Mouse (Mus musculus): ENCODE measurements around the gene Olfr1205. TPM values are rescaled to one million over a fixed set of nuclear protein-coding genes. Genes with fewer than 3 reads are reported as not detected.

Gene Olfr1205
- polyA plus RNA-seq (2015; fragmentation: Nextera tagmentation; extraction: Ambion mirVana): not detected in 2 replicates

- no peak within 1 kb of the TSS for H3K4me2 ChIP-seq (replicated peaks)
- no peaks in the 10 kb centered on the region for H3K4me1 ChIP-seq
- H3K27me3 ChIP-seq: no peaks in the 10 kb centered on the region
- H3K27ac ChIP-seq: no peak within 1 kb of the TSS
- H3K36me3 ChIP-seq: no peaks in the 10 kb centered on the region
- H3K9me3 ChIP-seq: 0 out of 2 replicates have a peak, but pooled peaks cover 3% of the 10 kb centered on the region
- no peak within 1 kb of the TSS for H3K9ac ChIP-seq
- WGBS: 85% methylated on average over 2 of the region's 2 CpGs
- ATAC-seq (ENCODE audit: low FRiP score, low read depth): no peak
- no peak within 1 kb of the TSS for H3K4me3 ChIP-seq
These were observed at the start of gene Olfr1205 for GRCm38 (mm10) chr2:88829437-88829836. Gene Olfr1205, plus strand, starts transcription at chr2:88829737.

- Histone ChIP-seq H3K9ac (no peak within 1 kb of the TSS), H3K27me3 (no peaks in the 10 kb centered on the region), H3K4me3 (no peak within 1 kb of the TSS), H3K4me2 (replicated peaks) (no peak within 1 kb of the TSS), H3K27ac (no peak within 1 kb of the TSS), H3K4me1 (no peaks in the 10 kb centered on the region), H3K36me3 (no peaks in the 10 kb centered on the region), H3K9me3 (no peaks in the 10 kb centered on the region)
- 86% methylated on average over 6 of the region's 6 CpGs for WGBS
- no peak for ATAC-seq (ENCODE audit: low FRiP score, low read depth)
These were observed 36.8 kb upstream of the Olfr1205 start, which contains the start of gene Olfr1201 for GRCm38 (mm10) chr2:88792736-88793135. Gene Olfr1201, plus strand, starts transcription at chr2:88793036.

DNA sequence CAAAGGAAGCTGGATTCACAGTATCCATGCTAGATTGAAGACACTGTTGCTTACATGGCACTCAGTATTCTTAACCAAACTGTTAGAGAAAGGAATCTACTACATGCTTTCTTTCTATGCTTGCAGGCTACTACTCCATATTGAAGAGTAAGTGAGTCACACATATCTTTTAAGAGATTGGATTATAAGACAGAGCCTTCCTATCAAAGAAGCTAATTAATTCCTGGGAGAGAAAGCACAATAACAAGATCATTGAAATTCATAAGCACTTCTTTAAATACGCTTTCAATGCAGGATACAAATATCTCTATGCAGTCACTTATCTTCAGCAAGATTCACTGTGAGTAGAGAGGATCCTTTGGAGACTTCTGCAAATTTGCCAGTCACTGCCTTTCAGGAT, 15.3 kb upstream of the Olfr1205 start, which contains the start of gene Olfr1202:
Gene Olfr1202, plus strand, starts transcription at position 301 of the 400 bp plus-strand sequence.
- Histone ChIP-seq H3K9me3 (no peaks in the 10 kb centered on the region), H3K4me3 (no peak within 1 kb of the TSS), H3K9ac (no peak within 1 kb of the TSS), H3K27ac (no peak within 1 kb of the TSS), H3K4me1 (no peaks in the 10 kb centered on the region), H3K4me2 (replicated peaks) (no peak within 1 kb of the TSS), H3K36me3 (no peaks in the 10 kb centered on the region), H3K27me3 (no peaks in the 10 kb centered on the region)
- ATAC-seq (ENCODE audit: low FRiP score, low read depth): no peak
- 81% methylated on average over 1 of the region's 1 CpGs for WGBS

- Histone ChIP-seq H3K4me2 (replicated peaks) (no peak overlapping the region), H3K9me3 (no peaks in the 10 kb centered on the region), H3K4me3 (no peak overlapping the region), H3K36me3 (no peaks in the 10 kb centered on the region), H3K9ac (no peak overlapping the region), H3K4me1 (no peaks in the 10 kb centered on the region), H3K27ac (no peak overlapping the region), H3K27me3 (no peaks in the 10 kb centered on the region)
- WGBS: 71% methylated on average over 2 of the region's 2 CpGs
- ATAC-seq (ENCODE audit: low FRiP score, low read depth): no peak
These were observed 8.9 kb downstream of the Olfr1205 start for GRCm38 (mm10) chr2:88838477-88838876.

- H3K27ac ChIP-seq: no peak within 1 kb of the TSS
- H3K9ac ChIP-seq: no peak within 1 kb of the TSS
- no peak within 1 kb of the TSS for H3K4me2 ChIP-seq (replicated peaks)
- no peak within 1 kb of the TSS for H3K4me3 ChIP-seq
- 92% methylated on average over 1 of the region's 1 CpGs for WGBS
- H3K27me3 ChIP-seq: no peaks in the 10 kb centered on the region
- no peaks in the 10 kb centered on the region for H3K4me1 ChIP-seq
- H3K9me3 ChIP-seq: no peaks in the 10 kb centered on the region
- no peak for ATAC-seq (ENCODE audit: low FRiP score, low read depth)
- H3K36me3 ChIP-seq: no peaks in the 10 kb centered on the region
These were observed 19.5 kb downstream of the Olfr1205 start, which contains the start of gene Olfr1204 for GRCm38 (mm10) chr2:88848992-88849391. Gene Olfr1204, plus strand, starts transcription at chr2:88849292.

GRCm38 (mm10) chr2:88862931-88863330, 33.4 kb downstream of the Olfr1205 start, which contains the start of gene Olfr1206:
Gene Olfr1206, plus strand, starts transcription at chr2:88863231.
- H3K4me1 ChIP-seq: no peaks in the 10 kb centered on the region
- WGBS: 81% methylated on average over 2 of the region's 2 CpGs
- H3K27me3 ChIP-seq: no peaks in the 10 kb centered on the region
- H3K36me3 ChIP-seq: no peaks in the 10 kb centered on the region
- H3K4me2 ChIP-seq (replicated peaks): no peak within 1 kb of the TSS
- no peak for ATAC-seq (ENCODE audit: low FRiP score, low read depth)
- no peak within 1 kb of the TSS for H3K27ac ChIP-seq
- no peak within 1 kb of the TSS for H3K9ac ChIP-seq
- no peaks in the 10 kb centered on the region for H3K9me3 ChIP-seq
- H3K4me3 ChIP-seq: no peak within 1 kb of the TSS

Other genes with a start within 250 kb of the Olfr1205 start
- not detected in 2 replicates for gene Olfr1189, start 243.3 kb upstream of the Olfr1205 start, polyA plus RNA-seq (2015; fragmentation: Nextera tagmentation; extraction: Ambion mirVana)
- not detected in 2 replicates for gene Olfr1191-ps1, start 189.2 kb upstream of the Olfr1205 start, polyA plus RNA-seq (2015; fragmentation: Nextera tagmentation; extraction: Ambion mirVana)
- gene Olfr1192-ps1, start 181.2 kb upstream of the Olfr1205 start, polyA plus RNA-seq (2015; fragmentation: Nextera tagmentation; extraction: Ambion mirVana): not detected in 2 replicates
- not detected in 2 replicates for gene Olfr1193, start 154.1 kb upstream of the Olfr1205 start, polyA plus RNA-seq (2015; fragmentation: Nextera tagmentation; extraction: Ambion mirVana)
- gene Olfr1195, start 140.6 kb upstream of the Olfr1205 start, polyA plus RNA-seq (2015; fragmentation: Nextera tagmentation; extraction: Ambion mirVana): not detected in 2 replicates
- gene Olfr1196, start 125.1 kb upstream of the Olfr1205 start, polyA plus RNA-seq (2015; fragmentation: Nextera tagmentation; extraction: Ambion mirVana): not detected in 2 replicates
- not detected in 2 replicates for gene Olfr1197, start 97.4 kb upstream of the Olfr1205 start, polyA plus RNA-seq (2015; fragmentation: Nextera tagmentation; extraction: Ambion mirVana)
- gene Olfr1198, start 78.4 kb upstream of the Olfr1205 start, polyA plus RNA-seq (2015; fragmentation: Nextera tagmentation; extraction: Ambion mirVana): not detected in 2 replicates
- gene Olfr1199, start 69.3 kb upstream of the Olfr1205 start, polyA plus RNA-seq (2015; fragmentation: Nextera tagmentation; extraction: Ambion mirVana): not detected in 2 replicates
- gene Olfr1200, start 59.2 kb upstream of the Olfr1205 start, polyA plus RNA-seq (2015; fragmentation: Nextera tagmentation; extraction: Ambion mirVana): not detected in 2 replicates
- gene Olfr1201, start 36.7 kb upstream of the Olfr1205 start, polyA plus RNA-seq (2015; fragmentation: Nextera tagmentation; extraction: Ambion mirVana): not detected in 2 replicates
- gene Olfr1202, start 15.2 kb upstream of the Olfr1205 start, polyA plus RNA-seq (2015; fragmentation: Nextera tagmentation; extraction: Ambion mirVana): 0.04 TPM in 1 of 2 replicates, not detected in the other
- gene Olfr1204, start 19.6 kb downstream of the Olfr1205 start, polyA plus RNA-seq (2015; fragmentation: Nextera tagmentation; extraction: Ambion mirVana): not detected in 2 replicates
- not detected in 2 replicates for gene Olfr1206, start 33.5 kb downstream of the Olfr1205 start, polyA plus RNA-seq (2015; fragmentation: Nextera tagmentation; extraction: Ambion mirVana)
- gene Olfr1208, start 72.6 kb downstream of the Olfr1205 start, polyA plus RNA-seq (2015; fragmentation: Nextera tagmentation; extraction: Ambion mirVana): not detected in 2 replicates
- gene Olfr1209, start 85.4 kb downstream of the Olfr1205 start, polyA plus RNA-seq (2015; fragmentation: Nextera tagmentation; extraction: Ambion mirVana): not detected in 2 replicates
- not detected in 2 replicates for gene Olfr1211, start 108.4 kb downstream of the Olfr1205 start, polyA plus RNA-seq (2015; fragmentation: Nextera tagmentation; extraction: Ambion mirVana)
- not detected in 2 replicates for gene Olfr1212, start 124.2 kb downstream of the Olfr1205 start, polyA plus RNA-seq (2015; fragmentation: Nextera tagmentation; extraction: Ambion mirVana)
- gene Gm13762, start 150.5 kb downstream of the Olfr1205 start, polyA plus RNA-seq (2015; fragmentation: Nextera tagmentation; extraction: Ambion mirVana): not detected in 2 replicates
- not detected in 2 replicates for gene Olfr1214, start 162.9 kb downstream of the Olfr1205 start, polyA plus RNA-seq (2015; fragmentation: Nextera tagmentation; extraction: Ambion mirVana)
- gene Olfr1215, start 177.2 kb downstream of the Olfr1205 start, polyA plus RNA-seq (2015; fragmentation: Nextera tagmentation; extraction: Ambion mirVana): not detected in 2 replicates
- gene Olfr1216, start 188.6 kb downstream of the Olfr1205 start, polyA plus RNA-seq (2015; fragmentation: Nextera tagmentation; extraction: Ambion mirVana): not detected in 2 replicates
- gene Olfr1217, start 202.3 kb downstream of the Olfr1205 start, polyA plus RNA-seq (2015; fragmentation: Nextera tagmentation; extraction: Ambion mirVana): not detected in 2 replicates
- gene Olfr1218, start 231.4 kb downstream of the Olfr1205 start, polyA plus RNA-seq (2015; fragmentation: Nextera tagmentation; extraction: Ambion mirVana): not detected in 2 replicates

Data from limb, embryonic 13.5 days (tissue).